In the genomic region with DNA sequence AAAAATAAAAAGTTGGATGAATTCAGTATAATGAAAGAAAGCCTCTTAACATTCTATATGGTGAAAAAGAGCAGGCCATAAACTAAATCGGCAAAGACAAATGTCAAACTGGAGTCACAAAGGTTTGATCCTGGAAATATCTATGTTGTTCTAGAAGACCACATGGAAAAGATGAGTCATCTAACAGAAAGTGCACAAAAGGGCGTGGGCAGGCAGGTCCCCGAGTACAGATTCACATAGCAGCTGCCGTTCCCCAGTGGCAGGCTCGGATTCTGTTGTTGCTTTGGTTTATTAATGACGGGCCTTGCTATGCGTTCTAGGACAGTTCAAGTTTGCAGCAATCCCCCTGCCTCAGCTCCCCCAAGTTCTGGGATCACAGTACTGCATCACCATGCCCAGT, we compare ENCODE assay signal across 21 mouse cellular contexts. TPM values are rescaled to one million over a fixed set of nuclear protein-coding genes. Genes with fewer than 3 reads are reported as not detected.
"Had no signal": no experiment of that assay in that cellular context is flagged by ENCODE, and none has a peak within 500 bp of the region (broad histone marks: within the 10 kb centered on the region; RNA-seq: fewer than 3 reads in every experiment).

No protein-coding gene starts in this region.

- H3K4me1 ChIP-seq: limb, embryonic 10.5 days; limb, embryonic 13.5 days; liver, embryonic 12.5 days; liver, embryonic 15.5 days; midbrain, embryonic 12.5 days; midbrain, embryonic 15.5 days; neural tube, embryonic 12.5 days had no signal

- H3K9me3 ChIP-seq: limb, embryonic 10.5 days; limb, embryonic 13.5 days; liver, embryonic 12.5 days; liver, embryonic 15.5 days; midbrain, embryonic 12.5 days; midbrain, embryonic 15.5 days; neural tube, embryonic 12.5 days; neural tube, embryonic 15.5 days had no signal

- H3K9ac ChIP-seq: limb, embryonic 13.5 days; liver, embryonic 12.5 days; liver, embryonic 15.5 days; midbrain, embryonic 12.5 days; midbrain, embryonic 15.5 days; neural tube, embryonic 12.5 days; neural tube, embryonic 15.5 days had no signal

- DNase-seq: kidney, adult 2 months; kidney, postnatal 25 days; liver; lung, adult 2 months; lung, postnatal 14 days; retina, postnatal 1 day; right cerebral cortex, postnatal 25 days; thymus, adult 18-20 months; thymus, postnatal 36 days had no signal

- H3K27ac ChIP-seq: kidney, postnatal 0 days; limb, embryonic 10.5 days; limb, embryonic 13.5 days; liver, embryonic 12.5 days; liver, embryonic 15.5 days; macrophage; midbrain, embryonic 12.5 days; midbrain, embryonic 15.5 days; neural tube, embryonic 12.5 days; neural tube, embryonic 15.5 days had no signal

- H3K27me3 ChIP-seq: limb, embryonic 13.5 days; liver, embryonic 12.5 days; liver, embryonic 15.5 days; midbrain, embryonic 12.5 days; midbrain, embryonic 15.5 days; neural tube, embryonic 12.5 days; neural tube, embryonic 15.5 days had no signal

- ATAC-seq: intestine, postnatal 0 days; liver, embryonic 12.5 days; midbrain, embryonic 15.5 days had no signal

- H3K4me2 ChIP-seq: limb, embryonic 13.5 days; liver, embryonic 12.5 days; liver, embryonic 15.5 days; midbrain, embryonic 12.5 days; midbrain, embryonic 15.5 days; neural tube, embryonic 12.5 days; neural tube, embryonic 15.5 days had no signal

- H3K36me3 ChIP-seq: limb, embryonic 10.5 days; limb, embryonic 13.5 days; liver, embryonic 12.5 days; liver, embryonic 15.5 days; midbrain, embryonic 12.5 days; midbrain, embryonic 15.5 days; neural tube, embryonic 12.5 days; neural tube, embryonic 15.5 days had no signal

- H3K4me3 ChIP-seq: limb, embryonic 10.5 days; limb, embryonic 13.5 days; liver, embryonic 12.5 days; liver, embryonic 15.5 days; midbrain, embryonic 12.5 days; midbrain, embryonic 15.5 days; neural tube, embryonic 12.5 days; neural tube, embryonic 15.5 days had no signal

RNA-seq across cellular contexts. Expression of gene Atp2b2, which starts 12.9 kb away (rescaled TPM):
- total RNA-seq: megakaryocyte, adult 5-6 weeks had no signal
- polyA plus RNA-seq: macrophage had no signal
